ENCODE assay signal across 8 mouse cellular contexts in genomic region chr6:136470321-136471230, GRCm38 (mm10). TPM values are rescaled to one million over a fixed set of nuclear protein-coding genes. Genes with fewer than 3 reads are reported as not detected.
DNase-seq lines count a peak whose midpoint lies in the region; ATAC-seq lines count a peak whose summit lies in the region.

No protein-coding gene starts in this region.

- peak overlapping the region; percentile 93 for H3K27ac ChIP-seq in heart, embryonic 10.5 days
- peak overlapping the region; percentile 95 for H3K27ac ChIP-seq in limb, embryonic 15.5 days
- H3K27ac ChIP-seq in midbrain, embryonic 16.5 days (ENCODE audit: low read length), result peak overlapping the region; percentile 92

- H3K27me3 ChIP-seq in erythroblast, embryonic 14.5 days (ENCODE audit: control insufficient read depth), result no peaks in the 10 kb centered on the region
- H3K27me3 ChIP-seq in heart, embryonic 10.5 days (ENCODE audit: insufficient read depth, poor library complexity, severe bottlenecking), result no peaks in the 10 kb centered on the region
- H3K27me3 ChIP-seq in limb, embryonic 15.5 days, result no peaks in the 10 kb centered on the region
- no peaks in the 10 kb centered on the region for H3K27me3 ChIP-seq in midbrain, embryonic 16.5 days (ENCODE audit: control insufficient read depth, insufficient read depth, low read depth, low read length)

- no peaks in the 10 kb centered on the region for H3K9me3 ChIP-seq in erythroblast, embryonic 14.5 days (ENCODE audit: control insufficient read depth, low read length)
- no peaks in the 10 kb centered on the region for H3K9me3 ChIP-seq in heart, embryonic 10.5 days
- H3K9me3 ChIP-seq in limb, embryonic 15.5 days, result no peaks in the 10 kb centered on the region
- H3K9me3 ChIP-seq in midbrain, embryonic 16.5 days (replicated peaks; ENCODE audit: control insufficient read depth, low read length, poor library complexity, severe bottlenecking), result no peaks in the 10 kb centered on the region

- H3K9ac ChIP-seq in limb, embryonic 15.5 days, result no peak overlapping the region
- H3K9ac ChIP-seq in midbrain, embryonic 16.5 days (ENCODE audit: low read depth, low read length), result 0 out of 2 replicates have a peak overlapping the region, but pooled peaks have one; percentile 39

- DNase-seq in B cell, adult 2 months, result peak; percentile 79 to 80
- DNase-seq in brain, embryonic 18.5 days (ENCODE audit: low read depth, low spot score), result peak; percentile 78
- DNase-seq in heart, embryonic 10.5 days (ENCODE audit: low spot score), result peak; percentile 97
- DNase-seq in kidney, adult 9 months, result peak; percentile 81
- DNase-seq in spleen, postnatal 10 days (ENCODE audit: low spot score in 2 of 2), result peak; percentile 73 to 91

- H3K4me1 ChIP-seq in erythroblast, embryonic 14.5 days (ENCODE audit: control insufficient read depth), result peaks cover 88% of the 10 kb centered on the region
- peaks cover 75% of the 10 kb centered on the region for H3K4me1 ChIP-seq in heart, embryonic 10.5 days
- peaks cover 54% of the 10 kb centered on the region for H3K4me1 ChIP-seq in limb, embryonic 15.5 days
- peaks cover 22% of the 10 kb centered on the region for H3K4me1 ChIP-seq in midbrain, embryonic 16.5 days (ENCODE audit: control insufficient read depth, insufficient read depth, low read length)

- WGBS in heart, embryonic 10.5 days, result 4% methylated on average over 31 of the region's 31 CpGs
- 8% methylated on average over 30 of the region's 31 CpGs for WGBS in limb, embryonic 15.5 days
- WGBS in midbrain, embryonic 16.5 days, result 2% methylated on average over 31 of the region's 31 CpGs

- H3K4me3 ChIP-seq in erythroblast, embryonic 14.5 days (replicated peaks), result peak overlapping the region; percentile 56
- H3K4me3 ChIP-seq in heart, embryonic 10.5 days, result peak overlapping the region; percentile 40
- H3K4me3 ChIP-seq in limb, embryonic 15.5 days, result no peak overlapping the region
- H3K4me3 ChIP-seq in midbrain, embryonic 16.5 days (ENCODE audit: low read depth, low read length), result no peak overlapping the region

- peak overlapping the region; percentile 22; the same call in 1 of the 2 replicates for H3K4me2 ChIP-seq in limb, embryonic 15.5 days
- H3K4me2 ChIP-seq in midbrain, embryonic 16.5 days (ENCODE audit: low read length), result no peak overlapping the region

- peak; percentile 71 for ATAC-seq in limb, embryonic 15.5 days (ENCODE audit: insufficient number of reproducible peaks, low FRiP score, low TSS enrichment, low read depth)
- peak; percentile 77 for ATAC-seq in midbrain, embryonic 16.5 days

- H3K36me3 ChIP-seq in erythroblast, embryonic 14.5 days (ENCODE audit: control insufficient read depth), result no peaks in the 10 kb centered on the region
- no peaks in the 10 kb centered on the region for H3K36me3 ChIP-seq in heart, embryonic 10.5 days
- no peaks in the 10 kb centered on the region for H3K36me3 ChIP-seq in limb, embryonic 15.5 days
- no peaks in the 10 kb centered on the region for H3K36me3 ChIP-seq in midbrain, embryonic 16.5 days (ENCODE audit: control insufficient read depth, insufficient read depth, low read length)

RNA-seq across cellular contexts. Expression of gene Atf7ip, which starts 35.4 kb away (rescaled TPM):
- 3.8 and 4.7 TPM in 2 replicates for polyA plus RNA-seq in erythroblast, embryonic 14.5 days (2012)
- 37.7 and 42.4 TPM in 2 replicates for polyA plus RNA-seq in heart, embryonic 10.5 days (2016; fragmentation: Nextera tagmentation; extraction: Ambion mirVana)
- 35.2 and 36.4 TPM in 2 replicates for polyA plus RNA-seq in limb, embryonic 15.5 days (2015; fragmentation: Nextera tagmentation; extraction: Ambion mirVana)
- 38.2 and 40.6 TPM in 2 replicates for polyA plus RNA-seq in midbrain, embryonic 16.5 days (2015; fragmentation: Nextera tagmentation; extraction: Ambion mirVana)

RNA-seq across cellular contexts. Expression of gene E330021D16Rik, which starts 55.2 kb away (rescaled TPM):
- not detected in 2 replicates for polyA plus RNA-seq in erythroblast, embryonic 14.5 days (2012)
- polyA plus RNA-seq in heart, embryonic 10.5 days (2016; fragmentation: Nextera tagmentation; extraction: Ambion mirVana), result 0.11 TPM in 1 of 2 replicates, not detected in the other
- not detected in 2 replicates for polyA plus RNA-seq in limb, embryonic 15.5 days (2015; fragmentation: Nextera tagmentation; extraction: Ambion mirVana)
- polyA plus RNA-seq in midbrain, embryonic 16.5 days (2015; fragmentation: Nextera tagmentation; extraction: Ambion mirVana), result not detected in 2 replicates

Comparison
In these comparisons a context has a peak if more than half of its experiments do, and no peak if none do; other contexts are left out.
1. H3K4me3 ChIP-seq: peak in erythroblast, embryonic 14.5 days (single experiment) and heart, embryonic 10.5 days (single experiment); none in limb, embryonic 15.5 days (single experiment) and midbrain, embryonic 16.5 days (single experiment).
2. Peak in every context shown above with its lines, with median percentiles within 50 percentile points of each other: DNase-seq and H3K27ac ChIP-seq.